Mouse (Mus musculus): Measurements from ENCODE around the gene Xaf1. TPM values are rescaled to one million over a fixed set of nuclear protein-coding genes. Genes with fewer than 3 reads are reported as not detected.
A peak's percentile ranks its signal among the peaks of the same experiment; 100 is the strongest.

Xaf1 gene
- total and polyA plus RNA-seq, 3 experiments = 1.0 to 1.8 TPM; not detected in 1

DNA sequence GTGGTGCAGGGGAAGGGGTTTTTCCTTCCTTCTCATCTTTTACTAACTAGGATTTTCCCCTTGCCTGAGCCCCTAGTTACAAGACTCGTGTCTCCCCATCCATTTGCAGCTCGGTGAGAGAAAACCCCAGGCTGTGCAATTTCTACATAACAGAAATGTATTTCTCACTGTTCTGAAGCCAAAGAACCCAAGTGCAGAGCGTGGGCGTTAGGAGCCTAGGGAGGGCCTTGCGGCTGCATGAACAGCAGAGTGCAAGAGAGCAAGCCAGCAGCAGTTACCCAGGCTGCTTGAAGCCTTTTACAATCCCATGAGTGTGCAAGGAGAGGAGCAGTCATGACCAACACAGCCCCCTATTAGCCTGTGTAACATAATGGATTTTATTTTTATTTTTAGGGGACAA lies 6.0 kb downstream of the Xaf1 start:
- Histone ChIP-seq H3K4me3 (ENCODE audit: control insufficient read depth in 1 of 2, insufficient read depth in 1 of 2, low read depth in 2 of 2, low read length in 2 of 2) (no peak overlapping the region), H3K4me1 (ENCODE audit: control insufficient read depth in 1 of 2, insufficient read depth in 2 of 2, low read length in 2 of 2) (peaks cover 6 to 38% of the 10 kb centered on the region in 2 experiments), H3K9me3 (replicated peaks; ENCODE audit: insufficient read depth, low read length) (no peaks in the 10 kb centered on the region), H3K27me3 (ENCODE audit: control insufficient read depth in 1 of 2, insufficient read depth in 2 of 2, low read length in 2 of 2) (no peaks in the 10 kb centered on the region), H3K79me2 (ENCODE audit: control insufficient read depth, insufficient read depth, low read length, poor library complexity) (no peaks in the 10 kb centered on the region), H3K36me3 (ENCODE audit: control insufficient read depth in 1 of 2, insufficient read depth in 2 of 2, low read length in 2 of 2) (peaks cover 0 to 23% of the 10 kb centered on the region in 2 experiments; a peak in 2 of 4 replicates), H3K9ac (ENCODE audit: control insufficient read depth, low read depth, low read length, poor library complexity, severe bottlenecking) (no peak overlapping the region), H3K27ac (ENCODE audit: control insufficient read depth, low read depth, low read length) (no peak overlapping the region)
- no peak for TF ChIP-seq EP300 (IDR thresholded peaks at IDR 0.05; ENCODE audit: low read depth in 1 of 2, low read length in 2 of 2)
- TF ChIP-seq CTCF (IDR thresholded peaks at IDR 0.05 in 2 of 3, conservative IDR thresholded peaks at IDR 0.05 in 1 of 3; ENCODE audit: control insufficient read depth in 1 of 3, insufficient read depth in 1 of 3, low read depth in 2 of 3, low read length in 3 of 3, poor library complexity in 1 of 3, severe bottlenecking in 1 of 3) = no peak
- no peak for TF ChIP-seq ZC3H11A (IDR thresholded peaks at IDR 0.05; ENCODE audit: low read depth, low read length)
- no peak for TF ChIP-seq ETS1 (IDR thresholded peaks at IDR 0.05; ENCODE audit: low read depth, low read length)
- no peak for TF ChIP-seq ZNF384 (IDR thresholded peaks at IDR 0.05; ENCODE audit: low read depth, low read length)
- no peak for TF ChIP-seq ZMIZ1 (IDR thresholded peaks at IDR 0.05; ENCODE audit: low read depth, low read length)
- no peak for TF ChIP-seq MYC (IDR thresholded peaks at IDR 0.05; ENCODE audit: low read depth, low read length)
- TF ChIP-seq POLR2A (IDR thresholded peaks at IDR 0.05; ENCODE audit: control insufficient read depth in 1 of 2, insufficient read depth in 1 of 2, low read depth in 1 of 2, low read length in 2 of 2, poor library complexity in 1 of 2) = no peak
- no peak for DNase-seq (ENCODE audit: low read depth, low spot score)

- Histone ChIP-seq H3K27me3 (ENCODE audit: control insufficient read depth in 1 of 2, insufficient read depth in 2 of 2, low read length in 2 of 2) (no peaks in the 10 kb centered on the region), H3K4me1 (ENCODE audit: control insufficient read depth in 1 of 2, insufficient read depth in 2 of 2, low read length in 2 of 2) (peaks cover 6 to 31% of the 10 kb centered on the region in 2 experiments), H3K27ac (ENCODE audit: control insufficient read depth, low read depth, low read length) (no peak overlapping the region), H3K9me3 (replicated peaks; ENCODE audit: insufficient read depth, low read length) (no peaks in the 10 kb centered on the region), H3K9ac (ENCODE audit: control insufficient read depth, low read depth, low read length, poor library complexity, severe bottlenecking) (no peak overlapping the region), H3K4me3 (ENCODE audit: control insufficient read depth in 1 of 2, insufficient read depth in 1 of 2, low read depth in 2 of 2, low read length in 2 of 2) (no peak overlapping the region), H3K79me2 (ENCODE audit: control insufficient read depth, insufficient read depth, low read length, poor library complexity) (no peaks in the 10 kb centered on the region), H3K36me3 (ENCODE audit: control insufficient read depth in 1 of 2, insufficient read depth in 2 of 2, low read length in 2 of 2) (peaks cover 0 to 23% of the 10 kb centered on the region in 2 experiments; a peak in 2 of 4 replicates)
- DNase-seq (ENCODE audit: low read depth, low spot score) = peak; percentile 82
- TF ChIP-seq MYB (IDR thresholded peaks at IDR 0.05; ENCODE audit: low read depth, low read length) = no peak
- TF ChIP-seq UBTF (IDR thresholded peaks at IDR 0.05; ENCODE audit: borderline replicate concordance, insufficient read depth, low read depth, low read length) = no peak
- TF ChIP-seq ELF1 (IDR thresholded peaks at IDR 0.05; ENCODE audit: low read depth, low read length) = no peak
- peak; percentile 93 for TF ChIP-seq ETS1 (IDR thresholded peaks at IDR 0.05; ENCODE audit: low read depth, low read length)
- TF ChIP-seq MAFK (IDR thresholded peaks at IDR 0.05; ENCODE audit: borderline replicate concordance, low read depth, low read length) = no peak
- TF ChIP-seq JUND (IDR thresholded peaks at IDR 0.05; ENCODE audit: low read depth, low read length) = no peak
- TF ChIP-seq CHD2 (IDR thresholded peaks at IDR 0.05; ENCODE audit: low read length) = no peak
- no peak for TF ChIP-seq MEF2A (IDR thresholded peaks at IDR 0.05; ENCODE audit: extremely low read depth, insufficient replicate concordance, low read depth, low read length, poor library complexity, severe bottlenecking)
- no peak for TF ChIP-seq KAT2A (conservative IDR thresholded peaks at IDR 0.05; ENCODE audit: low read depth, low read length)
- TF ChIP-seq RAD21 (IDR thresholded peaks at IDR 0.05; ENCODE audit: low read depth, low read length) = no peak
- TF ChIP-seq MYC (IDR thresholded peaks at IDR 0.05; ENCODE audit: low read depth, low read length) = no peak
- no peak for TF ChIP-seq E2F4 (IDR thresholded peaks at IDR 0.05; ENCODE audit: borderline replicate concordance, low read depth, low read length)
- no peak for TF ChIP-seq ZNF384 (IDR thresholded peaks at IDR 0.05; ENCODE audit: low read depth, low read length)
- TF ChIP-seq RCOR1 (IDR thresholded peaks at IDR 0.05; ENCODE audit: low read depth, low read length) = peak; percentile 65
- no peak for TF ChIP-seq POLR2AphosphoS5 (IDR thresholded peaks at IDR 0.05; ENCODE audit: borderline replicate concordance, low read depth, low read length)
- TF ChIP-seq ZKSCAN1 (IDR thresholded peaks at IDR 0.05; ENCODE audit: low read depth, low read length) = no peak
- TF ChIP-seq NRF1 (IDR thresholded peaks at IDR 0.05; ENCODE audit: insufficient read depth, low read depth, low read length, poor library complexity, severe bottlenecking) = no peak
- no peak for TF ChIP-seq GABPA (IDR thresholded peaks at IDR 0.05; ENCODE audit: low read depth, low read length)
- TF ChIP-seq GATA1 (IDR thresholded peaks at IDR 0.05; ENCODE audit: low read depth, low read length) = peak; percentile 78
- 0 out of 2 replicates have a peak, but pooled peaks have one; percentile 22 for TF ChIP-seq HCFC1 (IDR thresholded peaks at IDR 0.05; ENCODE audit: low read depth, low read length)
- TF ChIP-seq POLR2AphosphoS2 (IDR thresholded peaks at IDR 0.05; ENCODE audit: low read length) = no peak
- no peak for TF ChIP-seq NELFE (IDR thresholded peaks at IDR 0.05; ENCODE audit: low read depth, low read length)
- TF ChIP-seq TAL1 (IDR thresholded peaks at IDR 0.05; ENCODE audit: low read length) = 0 out of 2 replicates have a peak, but pooled peaks have one; percentile 8
- no peak for TF ChIP-seq SMC3 (IDR thresholded peaks at IDR 0.05; ENCODE audit: low read depth, low read length)
- no peak for TF ChIP-seq CTCF (IDR thresholded peaks at IDR 0.05 in 2 of 3, conservative IDR thresholded peaks at IDR 0.05 in 1 of 3; ENCODE audit: control insufficient read depth in 1 of 3, insufficient read depth in 1 of 3, low read depth in 2 of 3, low read length in 3 of 3, poor library complexity in 1 of 3, severe bottlenecking in 1 of 3)
- no peak for TF ChIP-seq USF1 (IDR thresholded peaks at IDR 0.05; ENCODE audit: low read depth, low read length)
- TF ChIP-seq CHD1 (IDR thresholded peaks at IDR 0.05; ENCODE audit: low read depth, low read length) = no peak
Measured at GRCm38 (mm10) chr11:72308982-72309381, 7.6 kb downstream of the Xaf1 start.

All from MEL (cell line).